Mouse (Mus musculus) forebrain, embryonic 14.5 days (tissue): ENCODE data around the gene Igdcc3. TPM values are rescaled to one million over a fixed set of nuclear protein-coding genes. Genes with fewer than 3 reads are reported as not detected.
A peak's percentile ranks its signal among the peaks of the same experiment; 100 is the strongest.

Source experiments
- ATAC-seq: fragments of 200-750 bp; cut with Nextera tagmentation; 2 replicates; pipeline ENCODE4 v1.8.0; 2017; ENCODE audit warnings: mild to moderate bottlenecking, moderate library complexity
- DNase-seq: peaks from one replicate; pipeline ENCODE4 v3.0.0-alpha.2; 2015; ENCODE audit warnings: low spot score
- H3K27ac ChIP-seq: fragments of 300-500 bp; sonication (generic); 2 replicates; pipeline ENCODE4 v1.5.1; 2014; ENCODE audit warnings: low read depth, mild to moderate bottlenecking, control low read depth, low read length, moderate library complexity
- H3K27me3 ChIP-seq: fragments of 300-500 bp; sonication (generic); replicated peaks from 2 replicates; pipeline ENCODE4 v1.6.1; 2014; ENCODE audit warnings: low read length, control low read depth, mixed read lengths; ENCODE audit not compliant: control insufficient read depth, insufficient read depth
- H3K36me3 ChIP-seq: fragments of 300-500 bp; sonication (generic); 2 replicates; pipeline ENCODE4 v1.6.1; 2014; ENCODE audit warnings: low read length, control low read depth; ENCODE audit not compliant: control insufficient read depth, insufficient read depth
- H3K4me1 ChIP-seq: fragments of 300-500 bp; sonication (generic); 2 replicates; pipeline ENCODE4 v1.6.1; 2014; ENCODE audit warnings: antibody characterized with exemption, low read length, control low read depth; ENCODE audit not compliant: control insufficient read depth, insufficient read depth
- H3K4me2 ChIP-seq: fragments of 300-500 bp; sonication (generic); 2 replicates; pipeline ENCODE4 v1.6.1; 2014; ENCODE audit warnings: mild to moderate bottlenecking, control low read depth, low read length
- H3K4me3 ChIP-seq: fragments of 300-500 bp; sonication (generic); 2 replicates; pipeline ENCODE4 v1.5.1; 2014; ENCODE audit warnings: low read depth, low read length, control low read depth
- H3K9ac ChIP-seq: fragments of 300-500 bp; sonication (generic); 2 replicates; pipeline ENCODE4 v1.6.1; 2014; ENCODE audit warnings: mild to moderate bottlenecking, low read length, control low read depth, moderate library complexity
- H3K9me3 ChIP-seq: fragments of 300-500 bp; sonication (generic); replicated peaks from 2 replicates; pipeline ENCODE4 v1.6.1; 2016; ENCODE audit warnings: low read length, control low read depth, mixed read lengths; ENCODE audit not compliant: control insufficient read depth
- whole genome bisulfite sequencing: fragments of 180-500 bp; shearing (Covaris S2); extraction: QIAGEN DNeasy Blood & Tissue Kit; methylation state at CpG from one replicate; pipeline ENCODE4 v1.1.7; 2014; 5-methylcytosine and 5-hydroxymethylcytosine counted together
- polyA plus RNA-seq: library from polyadenylated mRNA; unstranded; fragments of >200 nt; fragmentation: Nextera tagmentation; extraction: Ambion mirVana; gene quantifications from 2 replicates; pipeline ENCODE4 v1.2.1, GENCODE M21; 2014

The Igdcc3 gene
- polyA plus RNA-seq, 1 experiment from 2014 or later, result 5.1 TPM

DNA sequence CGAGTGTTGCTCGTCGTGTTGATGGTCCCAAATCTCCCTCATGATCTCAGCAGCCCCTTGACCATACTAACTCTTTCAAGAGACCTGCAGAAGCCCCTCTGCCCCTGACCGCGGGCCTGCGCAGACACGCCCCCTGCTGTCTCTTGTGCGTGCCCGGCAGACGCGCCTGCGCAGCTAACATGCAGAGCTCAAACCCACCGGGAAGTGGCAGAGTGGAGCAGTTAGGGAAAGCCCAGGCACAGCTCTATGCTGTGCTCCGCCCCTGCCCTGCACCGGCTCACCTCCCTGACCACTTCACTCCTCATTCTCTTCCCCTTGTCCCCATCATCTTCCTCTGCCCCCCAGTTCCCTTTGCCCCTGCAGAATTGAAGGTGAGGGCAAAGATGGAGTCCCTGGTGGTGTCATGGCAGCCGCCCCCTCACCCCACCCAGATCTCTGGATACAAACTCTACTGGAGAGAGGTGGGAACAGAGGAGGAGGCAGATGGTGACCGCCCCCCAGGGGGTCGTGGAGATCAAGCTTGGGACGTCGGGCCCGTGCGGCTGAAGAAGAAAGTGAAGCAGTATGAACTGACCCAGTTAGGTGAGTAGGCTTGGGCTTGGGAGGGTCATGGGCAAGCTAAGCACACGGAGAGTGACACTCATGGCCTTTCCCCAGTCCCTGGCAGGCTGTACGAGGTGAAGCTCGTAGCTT lies 12.7 kb upstream of the Igdcc3 start:
- no peaks in the 10 kb centered on the region for H3K9me3 ChIP-seq
- H3K4me2 ChIP-seq, result no peak overlapping the region
- no peak overlapping the region for H3K27ac ChIP-seq
- H3K4me3 ChIP-seq, result no peak overlapping the region
- ATAC-seq (peak; percentile 57), DNase-seq (peak; percentile 62)
- H3K4me1 ChIP-seq, result 0 out of 2 replicates have a peak, but pooled peaks cover 6% of the 10 kb centered on the region
- no peak overlapping the region for H3K9ac ChIP-seq
- whole genome bisulfite sequencing, result 12% methylated on average over 25 of the region's 25 CpGs
- no peaks in the 10 kb centered on the region for H3K27me3 ChIP-seq
- H3K36me3 ChIP-seq, result peaks cover 22% of the 10 kb centered on the region; the same call in 1 of the 2 replicates

DNA sequence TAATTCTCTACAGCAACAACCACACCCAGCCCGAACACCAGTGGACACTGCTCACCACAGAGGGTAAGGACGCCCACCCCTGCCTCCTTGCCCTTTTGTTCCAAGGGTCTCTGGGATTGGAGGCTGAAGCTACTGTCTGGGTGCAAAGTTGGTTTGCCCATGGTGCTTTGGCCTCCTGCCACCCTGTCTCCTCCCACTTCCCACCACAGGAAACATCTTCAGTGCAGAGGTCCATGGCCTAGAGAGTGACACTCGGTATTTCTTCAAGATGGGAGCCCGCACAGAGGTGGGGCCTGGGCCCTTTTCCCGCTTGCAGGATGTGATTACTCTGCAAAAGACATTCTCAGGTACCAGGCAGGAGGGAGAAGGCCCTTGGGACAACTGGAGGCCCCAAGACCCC lies 9.3 kb upstream of the Igdcc3 start:
- DNase-seq (no peak), ATAC-seq (no peak)
- WGBS, result 80% methylated on average over 5 of the region's 5 CpGs
- peaks cover 18% of the 10 kb centered on the region; the same call in 1 of the 2 replicates for H3K36me3 ChIP-seq
- no peak overlapping the region for H3K4me2 ChIP-seq
- H3K27me3 ChIP-seq, result no peaks in the 10 kb centered on the region
- no peak overlapping the region for H3K27ac ChIP-seq
- no peak overlapping the region for H3K9ac ChIP-seq
- no peaks in the 10 kb centered on the region for H3K4me1 ChIP-seq
- no peak overlapping the region for H3K4me3 ChIP-seq
- no peaks in the 10 kb centered on the region for H3K9me3 ChIP-seq

DNA sequence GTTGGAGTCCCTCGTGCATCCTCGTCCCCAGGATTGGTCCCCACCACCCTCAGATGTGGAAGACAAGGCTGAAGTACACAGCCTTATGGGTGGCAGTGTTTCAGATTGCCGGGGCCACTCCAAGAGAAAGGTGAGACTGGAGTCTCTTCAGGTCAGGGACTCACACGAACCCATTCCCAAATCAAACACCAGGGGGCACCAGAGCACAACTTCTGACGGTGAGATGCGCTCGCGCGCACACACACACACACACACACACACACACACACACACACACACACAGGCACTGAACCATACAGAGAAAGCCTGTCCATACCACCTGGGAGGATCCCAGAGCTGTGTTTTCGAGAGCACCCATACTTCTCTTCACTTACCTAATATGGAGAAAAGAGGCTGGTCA lies 7.2 kb upstream of the Igdcc3 start:
- 5% methylated on average over 10 of the region's 10 CpGs for WGBS

DNA sequence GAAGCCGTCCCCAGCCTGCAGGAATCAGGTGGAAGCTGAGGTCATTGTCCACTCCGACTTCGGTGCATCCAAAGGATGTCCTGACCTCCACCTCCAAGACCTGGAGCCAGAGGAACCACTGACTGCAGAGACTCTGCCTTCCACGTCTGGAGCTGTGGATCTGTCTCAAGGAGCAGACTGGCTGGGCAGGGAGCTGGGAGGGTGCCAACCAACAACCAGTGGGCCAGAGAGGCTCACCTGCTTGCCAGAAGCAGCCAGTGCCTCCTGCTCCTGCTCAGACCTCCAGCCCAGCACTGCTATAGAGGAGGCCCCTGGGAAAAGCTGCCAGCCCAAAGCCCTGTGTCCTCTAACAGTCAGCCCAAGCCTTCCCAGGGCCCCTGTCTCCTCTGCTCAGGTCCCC lies 5.9 kb upstream of the Igdcc3 start:
- Histone ChIP-seq H3K9ac (no peak overlapping the region), H3K4me1 (no peaks in the 10 kb centered on the region), H3K27me3 (no peaks in the 10 kb centered on the region), H3K9me3 (no peaks in the 10 kb centered on the region), H3K27ac (no peak overlapping the region), H3K4me2 (no peak overlapping the region), H3K4me3 (no peak overlapping the region), H3K36me3 (peaks cover 9% of the 10 kb centered on the region; the same call in 1 of the 2 replicates)
- DNase-seq (no peak), ATAC-seq (no peak)
- WGBS, result 72% methylated on average over 4 of the region's 4 CpGs

More for the DNA sequence above, 7.2 kb upstream of the Igdcc3 start:
- peaks cover 12% of the 10 kb centered on the region; the same call in 1 of the 2 replicates for H3K36me3 ChIP-seq
- H3K9me3 ChIP-seq, result no peaks in the 10 kb centered on the region
- peak; percentile 86 for DNase-seq
- ATAC-seq, result peak; percentile 82
- H3K4me1 ChIP-seq, result no peaks in the 10 kb centered on the region
- H3K4me2 ChIP-seq, result no peak overlapping the region
- H3K27me3 ChIP-seq, result no peaks in the 10 kb centered on the region
- H3K27ac ChIP-seq, result no peak overlapping the region
- H3K9ac ChIP-seq, result no peak overlapping the region
- no peak overlapping the region for H3K4me3 ChIP-seq

DNA sequence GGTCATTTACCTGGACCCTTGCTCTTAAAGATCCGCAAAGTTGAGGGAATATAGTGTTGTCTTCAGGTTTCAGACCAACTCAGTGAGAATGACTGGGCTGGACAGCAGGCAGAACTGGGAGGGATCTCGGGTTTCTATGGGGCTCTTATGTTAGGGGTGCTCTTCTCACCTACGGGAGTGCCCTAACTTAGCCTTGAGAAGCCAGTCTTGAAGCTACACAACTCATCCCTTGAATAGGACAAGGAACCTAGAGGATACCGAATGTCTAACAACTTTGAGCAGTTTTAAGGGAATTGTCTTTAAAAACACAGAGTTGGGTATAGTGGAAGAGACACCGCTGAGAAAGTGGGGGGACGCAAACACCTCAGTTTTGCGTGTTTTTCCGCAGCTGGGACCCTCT lies 498 bp upstream of the Igdcc3 start:
- 4% methylated on average over 8 of the region's 8 CpGs for WGBS
- DNase-seq, result no peak
- peaks cover 20% of the 10 kb centered on the region for H3K4me1 ChIP-seq

DNA sequence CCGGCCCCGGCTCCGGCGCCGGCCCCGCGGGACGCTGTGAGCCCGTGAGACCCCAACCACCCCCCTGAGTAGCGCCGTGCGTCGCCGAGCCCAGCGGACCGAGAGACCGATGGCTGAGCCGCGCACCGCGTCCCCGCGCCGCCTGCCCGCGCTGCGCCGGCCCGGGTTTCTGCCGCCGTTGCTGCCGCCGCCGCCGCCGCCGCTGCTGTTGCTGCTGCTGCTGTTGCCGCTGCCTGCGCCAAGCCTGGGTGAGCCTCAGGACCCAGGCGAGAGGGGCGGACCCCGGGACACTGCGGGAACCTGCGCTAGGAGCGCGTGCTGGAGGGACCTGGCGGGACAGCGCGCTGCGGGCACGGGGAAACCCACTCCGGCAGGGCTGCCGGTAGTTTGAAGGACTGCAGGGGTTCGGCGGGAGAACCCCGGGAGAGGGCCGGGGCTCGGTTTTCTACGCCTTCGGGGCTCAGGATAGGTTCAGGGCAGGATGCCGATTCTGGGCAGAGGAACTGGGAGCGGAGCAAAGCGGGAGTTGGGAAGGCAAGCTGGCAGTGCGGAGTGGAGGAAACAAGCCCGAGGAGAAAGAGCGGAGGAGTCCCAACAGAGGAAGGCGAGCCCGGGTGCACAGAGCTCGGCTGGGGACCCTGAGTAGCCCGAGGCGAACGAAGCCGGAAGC lies 452 bp downstream of the Igdcc3 start:
- no peaks in the 10 kb centered on the region for H3K9me3 ChIP-seq
- H3K27me3 ChIP-seq, result no peaks in the 10 kb centered on the region
- peak overlapping the region; percentile 91 for H3K4me3 ChIP-seq
- peak overlapping the region; percentile 87 for H3K4me2 ChIP-seq
- H3K9ac ChIP-seq, result peak overlapping the region; percentile 96
- DNase-seq, result peak; percentile 68
- peaks cover 21% of the 10 kb centered on the region for H3K36me3 ChIP-seq
- peaks cover 28% of the 10 kb centered on the region for H3K4me1 ChIP-seq
- 0% methylated on average over 43 of the region's 73 CpGs for WGBS
- H3K27ac ChIP-seq, result peak overlapping the region; percentile 97
- ATAC-seq, result peak; percentile 73

More for the DNA sequence above, 498 bp upstream of the Igdcc3 start:
- Histone ChIP-seq H3K9me3 (no peaks in the 10 kb centered on the region), H3K27me3 (no peaks in the 10 kb centered on the region), H3K27ac (peak overlapping the region; percentile 97), H3K36me3 (peaks cover 17% of the 10 kb centered on the region), H3K4me3 (peak overlapping the region; percentile 91), H3K4me2 (peak overlapping the region; percentile 87), H3K9ac (peak overlapping the region; percentile 96)
- ATAC-seq, result 0 out of 2 replicates have a peak, but pooled peaks have one; percentile 2

DNA sequence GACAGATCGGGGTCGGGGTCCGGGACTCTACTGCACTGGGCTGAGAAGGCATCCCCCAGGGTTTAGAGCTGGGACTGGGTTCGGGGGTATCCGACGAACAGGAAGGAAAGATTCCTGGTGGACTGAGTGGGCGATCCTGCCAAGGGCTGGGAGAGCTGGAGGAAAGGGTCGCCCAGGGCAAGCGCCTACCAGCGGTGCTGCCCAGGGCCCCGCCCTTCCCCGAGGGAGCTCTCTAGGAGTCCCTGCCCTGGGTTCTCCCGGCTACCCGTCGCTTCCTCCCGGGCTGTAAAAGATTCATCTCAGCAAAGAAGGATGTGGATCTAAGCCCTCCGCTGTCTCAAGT lies 958 bp downstream of the Igdcc3 start:
- no peaks in the 10 kb centered on the region for H3K9me3 ChIP-seq
- H3K9ac ChIP-seq, result peak overlapping the region; percentile 96
- peak overlapping the region; percentile 91 for H3K4me3 ChIP-seq
- ATAC-seq (peak; percentile 43), DNase-seq (peak; percentile 52)
- H3K4me1 ChIP-seq, result peaks cover 28% of the 10 kb centered on the region
- peak overlapping the region; percentile 97 for H3K27ac ChIP-seq
- whole genome bisulfite sequencing, result 0% methylated on average over 17 of the region's 17 CpGs
- H3K36me3 ChIP-seq, result peaks cover 25% of the 10 kb centered on the region
- H3K27me3 ChIP-seq, result no peaks in the 10 kb centered on the region
- H3K4me2 ChIP-seq, result peak overlapping the region; percentile 87

DNA sequence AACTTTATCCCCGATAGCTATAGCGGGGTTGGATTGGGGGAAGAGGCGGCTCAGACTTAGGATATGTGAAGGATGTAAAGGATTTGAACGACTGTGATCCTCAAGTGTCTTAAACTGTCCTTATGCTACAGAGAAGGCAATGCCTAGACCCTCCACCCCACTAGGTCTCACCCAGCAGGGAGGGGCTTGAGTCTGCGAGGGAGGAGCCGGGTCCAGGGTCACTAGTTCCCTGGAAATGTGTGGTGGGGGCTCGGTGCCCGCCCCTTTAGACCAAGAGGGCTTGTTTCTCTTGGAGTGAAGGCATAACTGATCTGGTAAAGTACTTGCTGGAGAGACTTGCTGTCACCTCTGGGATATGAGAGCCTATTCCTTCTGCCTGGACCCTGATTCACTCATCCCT lies 1.4 kb downstream of the Igdcc3 start:
- H3K9me3 ChIP-seq, result no peaks in the 10 kb centered on the region
- peak overlapping the region; percentile 96 for H3K9ac ChIP-seq
- WGBS, result 0% methylated on average over 8 of the region's 8 CpGs
- no peaks in the 10 kb centered on the region for H3K27me3 ChIP-seq
- peak overlapping the region; percentile 97; the same call in 1 of the 2 replicates for H3K27ac ChIP-seq
- DNase-seq, result no peak
- peak overlapping the region; percentile 87 for H3K4me2 ChIP-seq
- H3K4me1 ChIP-seq, result peaks cover 28% of the 10 kb centered on the region
- peak overlapping the region; percentile 91 for H3K4me3 ChIP-seq
- peaks cover 29% of the 10 kb centered on the region for H3K36me3 ChIP-seq
- ATAC-seq, result peak; percentile 38; the same call in 1 of the 2 replicates

DNA sequence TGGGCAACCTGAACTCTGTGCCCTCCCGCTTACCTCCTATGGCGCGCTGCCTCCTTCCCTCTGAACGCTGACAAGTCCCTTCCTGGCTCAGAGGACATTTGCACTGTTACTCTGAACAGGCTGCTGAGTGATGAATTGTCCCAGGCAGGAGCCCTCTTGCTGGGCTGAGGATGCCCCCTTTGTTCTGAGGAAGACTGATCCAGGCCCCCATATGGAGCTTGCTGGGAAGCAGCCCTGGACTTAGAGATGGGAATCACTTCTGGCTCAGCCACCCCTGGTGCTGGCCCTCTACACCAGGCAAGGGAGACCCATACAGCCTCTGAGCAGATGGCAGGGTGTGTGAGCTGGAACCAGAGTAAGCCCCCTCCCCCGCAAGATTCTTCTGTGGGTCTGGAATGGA lies 5.0 kb downstream of the Igdcc3 start:
- peaks cover 23% of the 10 kb centered on the region for H3K4me1 ChIP-seq
- no peak overlapping the region for H3K9ac ChIP-seq
- ATAC-seq, result no peak
- 55% methylated on average over 5 of the region's 5 CpGs for WGBS
- H3K4me2 ChIP-seq, result no peak overlapping the region
- no peaks in the 10 kb centered on the region for H3K27me3 ChIP-seq
- H3K4me3 ChIP-seq, result no peak overlapping the region
- no peak overlapping the region for H3K27ac ChIP-seq
- DNase-seq, result no peak
- H3K9me3 ChIP-seq, result no peaks in the 10 kb centered on the region
- peaks cover 53% of the 10 kb centered on the region for H3K36me3 ChIP-seq
